Mouse (Mus musculus): ENCODE results near the gene Colgalt2.

GRCm38 (mm10) chr1:152506726-152507125 lies 107.1 kb downstream of the Colgalt2 start:
- TF ChIP-seq CTCF (IDR thresholded peaks at IDR 0.05; ENCODE audit: borderline replicate concordance, control insufficient read depth, extremely low read depth, insufficient read depth, low read length, poor library complexity) = no peak
- no peak for TF ChIP-seq POLR2A (IDR thresholded peaks at IDR 0.05; ENCODE audit: control insufficient read depth, extremely low read depth, insufficient read depth, low read length, poor library complexity)

All from thymus, adult 2 months (tissue).